Comparison of ENCODE assay signal across 23 mouse cellular contexts in genomic region chr16:54195205-54195604, GRCm38 (mm10).
DNase-seq lines count a peak whose midpoint lies in the region; ATAC-seq lines count a peak whose summit lies in the region.
"Had no signal": no experiment of that assay in that cellular context is flagged by ENCODE, and none has a peak within 500 bp of the region (broad histone marks: within the 10 kb centered on the region; RNA-seq: fewer than 3 reads in every experiment).

No protein-coding gene starts in this region.

- H3K4me1 ChIP-seq in midbrain, embryonic 12.5 days = no peaks in the 10 kb centered on the region
- H3K4me1 ChIP-seq in midbrain, embryonic 10.5 days = no peaks in the 10 kb centered on the region
- H3K4me1 ChIP-seq in forebrain, embryonic 14.5 days (ENCODE audit: control insufficient read depth, insufficient read depth, low read length) = no peaks in the 10 kb centered on the region
- no peaks in the 10 kb centered on the region for H3K4me1 ChIP-seq in midbrain, embryonic 13.5 days (replicated peaks)
- no peaks in the 10 kb centered on the region for H3K4me1 ChIP-seq in intestine, embryonic 15.5 days (replicated peaks)
- H3K4me1 ChIP-seq in heart, embryonic 10.5 days = no peaks in the 10 kb centered on the region
- H3K4me1 ChIP-seq: embryonic facial prominence, embryonic 15.5 days; heart, embryonic 15.5 days; kidney, embryonic 15.5 days had no signal

- H3K27ac ChIP-seq in midbrain, embryonic 12.5 days (replicated peaks) = no peak overlapping the region
- no peak overlapping the region for H3K27ac ChIP-seq in midbrain, embryonic 10.5 days (replicated peaks)
- H3K27ac ChIP-seq in forebrain, embryonic 14.5 days (ENCODE audit: low read depth, low read length) = no peak overlapping the region
- H3K27ac ChIP-seq in midbrain, embryonic 13.5 days = no peak overlapping the region
- no peak overlapping the region for H3K27ac ChIP-seq in intestine, embryonic 15.5 days
- H3K27ac ChIP-seq in heart, embryonic 10.5 days = no peak overlapping the region
- H3K27ac ChIP-seq: embryonic facial prominence, embryonic 15.5 days; heart, embryonic 15.5 days; kidney, embryonic 15.5 days; left cerebral cortex, adult 2 months had no signal

- peak; percentile 71; the same call in 1 of the 2 replicates for ATAC-seq in midbrain, embryonic 12.5 days (ENCODE audit: low FRiP score, low read depth)
- ATAC-seq in forebrain, embryonic 14.5 days = peak; percentile 94
- peak; percentile 68; the same call in 1 of the 2 replicates for ATAC-seq in midbrain, embryonic 13.5 days
- ATAC-seq in intestine, embryonic 15.5 days = no peak
- ATAC-seq: intestine, postnatal 0 days; lung, postnatal 0 days had no signal

- no peaks in the 10 kb centered on the region for H3K36me3 ChIP-seq in midbrain, embryonic 12.5 days
- H3K36me3 ChIP-seq in midbrain, embryonic 10.5 days = no peaks in the 10 kb centered on the region
- no peaks in the 10 kb centered on the region for H3K36me3 ChIP-seq in forebrain, embryonic 14.5 days (ENCODE audit: control insufficient read depth, insufficient read depth, low read length)
- H3K36me3 ChIP-seq in midbrain, embryonic 13.5 days = no peaks in the 10 kb centered on the region
- no peaks in the 10 kb centered on the region for H3K36me3 ChIP-seq in intestine, embryonic 15.5 days
- no peaks in the 10 kb centered on the region for H3K36me3 ChIP-seq in heart, embryonic 10.5 days
- H3K36me3 ChIP-seq: embryonic facial prominence, embryonic 15.5 days; heart, embryonic 15.5 days; kidney, embryonic 15.5 days had no signal

- 42% methylated on average over 3 of the region's 3 CpGs for WGBS in midbrain, embryonic 12.5 days
- 70% methylated on average over 3 of the region's 3 CpGs for WGBS in midbrain, embryonic 10.5 days
- 7% methylated on average over 3 of the region's 3 CpGs for WGBS in forebrain, embryonic 14.5 days
- 36% methylated on average over 3 of the region's 3 CpGs for WGBS in midbrain, embryonic 13.5 days
- WGBS in intestine, embryonic 15.5 days = 75% methylated on average over 3 of the region's 3 CpGs
- 78% methylated on average over 3 of the region's 3 CpGs for WGBS in heart, embryonic 10.5 days

- H3K4me3 ChIP-seq in midbrain, embryonic 12.5 days = no peak overlapping the region
- H3K4me3 ChIP-seq in midbrain, embryonic 10.5 days = no peak overlapping the region
- H3K4me3 ChIP-seq in forebrain, embryonic 14.5 days (ENCODE audit: low read depth, low read length) = no peak overlapping the region
- no peak overlapping the region for H3K4me3 ChIP-seq in midbrain, embryonic 13.5 days (replicated peaks)
- H3K4me3 ChIP-seq in intestine, embryonic 15.5 days (replicated peaks) = no peak overlapping the region
- H3K4me3 ChIP-seq in heart, embryonic 10.5 days = no peak overlapping the region
- H3K4me3 ChIP-seq: embryonic facial prominence, embryonic 15.5 days; heart, embryonic 15.5 days; kidney, embryonic 15.5 days; left cerebral cortex, adult 2 months had no signal

- DNase-seq in midbrain, embryonic 10.5 days (ENCODE audit: low spot score) = no peak
- DNase-seq in forebrain, embryonic 14.5 days (ENCODE audit: low spot score) = peak; percentile 89
- no peak for DNase-seq in heart, embryonic 10.5 days (ENCODE audit: low spot score)
- DNase-seq in urinary bladder, postnatal 4 days (ENCODE audit: low spot score in 2 of 2) = no peak
- DNase-seq: adrenal gland, postnatal 25 days; cerebellum, adult 11-12 months; cerebellum, postnatal 36 days; heart, adult 18-20 months; kidney, postnatal 4 days; layer of hippocampus, adult 9-11 months; left cerebral cortex, postnatal 4 days; liver; right cerebral cortex, postnatal 4 days; thymus, adult 2 months had no signal

- H3K9ac ChIP-seq in midbrain, embryonic 12.5 days (replicated peaks) = no peak overlapping the region
- no peak overlapping the region for H3K9ac ChIP-seq in forebrain, embryonic 14.5 days (ENCODE audit: low read length)
- no peak overlapping the region for H3K9ac ChIP-seq in midbrain, embryonic 13.5 days (replicated peaks)
- no peak overlapping the region for H3K9ac ChIP-seq in intestine, embryonic 15.5 days
- H3K9ac ChIP-seq: embryonic facial prominence, embryonic 15.5 days; heart, embryonic 15.5 days; kidney, embryonic 15.5 days had no signal

- H3K4me2 ChIP-seq in midbrain, embryonic 12.5 days (replicated peaks) = no peak overlapping the region
- H3K4me2 ChIP-seq in forebrain, embryonic 14.5 days (ENCODE audit: low read length) = no peak overlapping the region
- no peak overlapping the region for H3K4me2 ChIP-seq in midbrain, embryonic 13.5 days (replicated peaks)
- H3K4me2 ChIP-seq in intestine, embryonic 15.5 days (replicated peaks) = no peak overlapping the region
- H3K4me2 ChIP-seq: embryonic facial prominence, embryonic 15.5 days; heart, embryonic 15.5 days; kidney, embryonic 15.5 days had no signal

- no peaks in the 10 kb centered on the region for H3K9me3 ChIP-seq in midbrain, embryonic 12.5 days
- H3K9me3 ChIP-seq in midbrain, embryonic 10.5 days (replicated peaks) = no peaks in the 10 kb centered on the region
- H3K9me3 ChIP-seq in forebrain, embryonic 14.5 days (replicated peaks; ENCODE audit: control insufficient read depth, low read length) = no peaks in the 10 kb centered on the region
- no peaks in the 10 kb centered on the region for H3K9me3 ChIP-seq in midbrain, embryonic 13.5 days
- no peaks in the 10 kb centered on the region for H3K9me3 ChIP-seq in intestine, embryonic 15.5 days
- H3K9me3 ChIP-seq in heart, embryonic 10.5 days = no peaks in the 10 kb centered on the region
- H3K9me3 ChIP-seq: embryonic facial prominence, embryonic 15.5 days; heart, embryonic 15.5 days; kidney, embryonic 15.5 days had no signal

- no peaks in the 10 kb centered on the region for H3K27me3 ChIP-seq in midbrain, embryonic 12.5 days
- no peaks in the 10 kb centered on the region for H3K27me3 ChIP-seq in midbrain, embryonic 10.5 days (ENCODE audit: low read depth, poor library complexity, severe bottlenecking)
- H3K27me3 ChIP-seq in forebrain, embryonic 14.5 days (replicated peaks; ENCODE audit: control insufficient read depth, insufficient read depth, low read length) = no peaks in the 10 kb centered on the region
- no peaks in the 10 kb centered on the region for H3K27me3 ChIP-seq in midbrain, embryonic 13.5 days
- no peaks in the 10 kb centered on the region for H3K27me3 ChIP-seq in intestine, embryonic 15.5 days (replicated peaks)
- no peaks in the 10 kb centered on the region for H3K27me3 ChIP-seq in heart, embryonic 10.5 days (ENCODE audit: insufficient read depth, poor library complexity, severe bottlenecking)
- H3K27me3 ChIP-seq: embryonic facial prominence, embryonic 15.5 days; heart, embryonic 15.5 days; kidney, embryonic 15.5 days had no signal
